Mouse (Mus musculus) heart, postnatal 0 days (tissue): Measurements from ENCODE around the gene Stk24.

Experiments
- CTCF ChIP-seq: IDR thresholded peaks from 2 replicates; pipeline ENCODE4 v1.5.1; 2016; ENCODE audit warnings: antibody characterized with exemption, control low read depth, low read depth
- EP300 ChIP-seq: IDR thresholded peaks from 2 replicates; pipeline ENCODE4 v1.6.1; 2016; ENCODE audit warnings: antibody characterized with exemption, low read depth

GRCm38 (mm10) chr14:121244104-121244503 is 135.7 kb downstream of the Stk24 start:
- TF ChIP-seq CTCF (no peak), EP300 (no peak)
